Mouse (Mus musculus) stomach, embryonic 14.5 days (tissue): ENCODE data around the gene Gm20403. TPM values are rescaled to one million over a fixed set of nuclear protein-coding genes. Genes with fewer than 3 reads are reported as not detected.

ENCODE experiments used
- ATAC-seq: fragments of 200-750 bp; cut with Nextera tagmentation; 2 replicates; pipeline ENCODE4 v1.8.0; 2017; ENCODE audit warnings: low read depth, moderate TSS enrichment; ENCODE audit not compliant: insufficient number of reproducible peaks, insufficient read depth, low FRiP score
- H3K27ac ChIP-seq: fragments of 300-500 bp; sonication (generic); 2 replicates; pipeline ENCODE4 v1.5.1; 2014; ENCODE audit warnings: mild to moderate bottlenecking, low read length, moderate library complexity, mixed read lengths
- H3K27me3 ChIP-seq: fragments of 300-500 bp; sonication (generic); 2 replicates; pipeline ENCODE4 v1.6.1; 2014; ENCODE audit warnings: low read length, control low read depth, mixed read lengths; ENCODE audit not compliant: control insufficient read depth, insufficient read depth
- H3K36me3 ChIP-seq: fragments of 300-500 bp; sonication (generic); 2 replicates; pipeline ENCODE4 v1.6.1; 2014; ENCODE audit warnings: mild to moderate bottlenecking, control low read depth, low read length, moderate library complexity, mixed read lengths; ENCODE audit not compliant: control insufficient read depth, insufficient read depth
- H3K4me1 ChIP-seq: fragments of 300-500 bp; sonication (generic); 2 replicates; pipeline ENCODE4 v1.6.1; 2014; ENCODE audit warnings: low read length, control low read depth, mixed read lengths; ENCODE audit not compliant: control insufficient read depth, insufficient read depth
- H3K4me2 ChIP-seq: fragments of 300-500 bp; sonication (generic); replicated peaks from 2 replicates; pipeline ENCODE4 v1.6.1; 2014; ENCODE audit warnings: low read depth, low read length, control low read depth
- H3K4me3 ChIP-seq: fragments of 300-500 bp; sonication (generic); 2 replicates; pipeline ENCODE4 v1.5.1; 2014; ENCODE audit warnings: low read depth, low read length, control low read depth
- H3K9ac ChIP-seq: fragments of 300-500 bp; sonication (generic); replicated peaks from 2 replicates; pipeline ENCODE4 v1.6.1; 2014; ENCODE audit warnings: low read depth, mild to moderate bottlenecking, control low read depth, low read length, moderate library complexity, mixed read lengths
- H3K9me3 ChIP-seq: fragments of 300-500 bp; sonication (generic); 2 replicates; pipeline ENCODE4 v1.6.1; 2016; ENCODE audit warnings: low read depth, low read length, control low read depth; ENCODE audit not compliant: control insufficient read depth
- WGBS: fragments of 180-500 bp; shearing (Covaris S2); extraction: QIAGEN DNeasy Blood & Tissue Kit; methylation state at CpG from one replicate; pipeline ENCODE4 v1.1.7; 2014; 5-methylcytosine and 5-hydroxymethylcytosine counted together
- polyA plus RNA-seq: library from polyadenylated mRNA; unstranded; fragments of >200 nt; fragmentation: Nextera tagmentation; extraction: Ambion mirVana; gene quantifications from 2 replicates; pipeline ENCODE4 v1.2.1, GENCODE M21; 2014

Gene Gm20403
- polyA plus RNA-seq, 1 experiment from 2014 or later, result not detected

- Histone ChIP-seq H3K4me1 (0 out of 2 replicates have a peak, but pooled peaks cover 5% of the 10 kb centered on the region), H3K27ac (peak overlapping the region; percentile 90), H3K27me3 (no peaks in the 10 kb centered on the region), H3K9me3 (no peaks in the 10 kb centered on the region), H3K4me3 (peak overlapping the region; percentile 88), H3K9ac (peak overlapping the region; percentile 90), H3K4me2 (peak overlapping the region; percentile 84), H3K36me3 (no peaks in the 10 kb centered on the region)
- WGBS, result under 1% methylated on average over 93 of the region's 117 CpGs
- peak; percentile 69 for ATAC-seq
Measured at GRCm38 (mm10) chr12:54985257-54986051, 875 bp downstream of the Gm20403 start.

- Histone ChIP-seq H3K9me3 (no peaks in the 10 kb centered on the region), H3K4me1 (0 out of 2 replicates have a peak, but pooled peaks cover 5% of the 10 kb centered on the region), H3K36me3 (no peaks in the 10 kb centered on the region), H3K4me3 (peak overlapping the region; percentile 88), H3K4me2 (peak overlapping the region; percentile 84), H3K27ac (peak overlapping the region; percentile 90), H3K27me3 (no peaks in the 10 kb centered on the region), H3K9ac (peak overlapping the region; percentile 90)
- peak; percentile 69 for ATAC-seq
- 1% methylated on average over 42 of the region's 42 CpGs for WGBS
Measured at GRCm38 (mm10) chr12:54984701-54985256, 1.6 kb downstream of the Gm20403 start.

- Histone ChIP-seq H3K27ac (no peak overlapping the region), H3K27me3 (no peaks in the 10 kb centered on the region), H3K9ac (no peak overlapping the region), H3K4me2 (no peak overlapping the region), H3K4me1 (0 out of 2 replicates have a peak, but pooled peaks cover 5% of the 10 kb centered on the region), H3K9me3 (no peaks in the 10 kb centered on the region), H3K4me3 (no peak overlapping the region), H3K36me3 (no peaks in the 10 kb centered on the region)
- ATAC-seq, result no peak
- WGBS, result 72% methylated on average over 7 of the region's 7 CpGs
Measured at GRCm38 (mm10) chr12:54982935-54983715, 3.2 kb downstream of the Gm20403 start.

- H3K4me2 ChIP-seq, result no peak overlapping the region
- 0 out of 2 replicates have a peak, but pooled peaks cover 5% of the 10 kb centered on the region for H3K4me1 ChIP-seq
- no peaks in the 10 kb centered on the region for H3K27me3 ChIP-seq
- H3K36me3 ChIP-seq, result no peaks in the 10 kb centered on the region
- no peak overlapping the region for H3K4me3 ChIP-seq
- no peak overlapping the region for H3K9ac ChIP-seq
- no peak overlapping the region for H3K27ac ChIP-seq
- no peaks in the 10 kb centered on the region for H3K9me3 ChIP-seq
- ATAC-seq, result no peak
- 67% methylated on average over 6 of the region's 6 CpGs for WGBS
Measured at GRCm38 (mm10) chr12:54981962-54982361, 4.4 kb downstream of the Gm20403 start.

DNA sequence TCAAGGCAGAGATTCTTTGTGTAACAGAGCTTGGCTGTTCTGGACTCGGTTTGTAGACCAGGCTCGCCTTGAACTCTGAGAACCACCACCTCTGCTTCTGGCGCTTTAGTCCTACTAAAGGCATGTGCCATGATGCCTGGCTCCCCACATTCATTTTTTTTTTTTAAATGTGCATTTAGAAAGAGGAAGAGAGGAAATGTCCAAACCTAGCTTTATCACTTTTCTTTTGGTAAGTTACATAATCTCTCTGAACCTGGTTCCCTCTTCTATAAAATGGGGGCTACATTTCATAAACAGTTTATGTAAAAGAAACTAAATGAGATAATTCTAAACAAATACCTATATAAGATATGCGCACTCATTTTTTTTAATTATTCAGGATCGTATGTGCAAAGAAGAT lies 5.4 kb downstream of the Gm20403 start:
- no peak overlapping the region for H3K27ac ChIP-seq
- no peaks in the 10 kb centered on the region for H3K36me3 ChIP-seq
- 79% methylated on average over 5 of the region's 5 CpGs for WGBS
- 0 out of 2 replicates have a peak, but pooled peaks cover 5% of the 10 kb centered on the region for H3K4me1 ChIP-seq
- no peak overlapping the region for H3K9ac ChIP-seq
- no peak overlapping the region for H3K4me3 ChIP-seq
- H3K27me3 ChIP-seq, result no peaks in the 10 kb centered on the region
- ATAC-seq, result no peak
- H3K4me2 ChIP-seq, result no peak overlapping the region
- no peaks in the 10 kb centered on the region for H3K9me3 ChIP-seq

GRCm38 (mm10) chr12:54980532-54980931 lies 5.8 kb downstream of the Gm20403 start:
- H3K4me1 ChIP-seq, result 0 out of 2 replicates have a peak, but pooled peaks cover 5% of the 10 kb centered on the region
- no peak overlapping the region for H3K4me3 ChIP-seq
- no peaks in the 10 kb centered on the region for H3K27me3 ChIP-seq
- no peak for ATAC-seq
- H3K27ac ChIP-seq, result no peak overlapping the region
- no peak overlapping the region for H3K4me2 ChIP-seq
- H3K36me3 ChIP-seq, result no peaks in the 10 kb centered on the region
- H3K9ac ChIP-seq, result no peak overlapping the region
- no peaks in the 10 kb centered on the region for H3K9me3 ChIP-seq
- 65% methylated on average over 6 of the region's 6 CpGs for whole genome bisulfite sequencing

DNA sequence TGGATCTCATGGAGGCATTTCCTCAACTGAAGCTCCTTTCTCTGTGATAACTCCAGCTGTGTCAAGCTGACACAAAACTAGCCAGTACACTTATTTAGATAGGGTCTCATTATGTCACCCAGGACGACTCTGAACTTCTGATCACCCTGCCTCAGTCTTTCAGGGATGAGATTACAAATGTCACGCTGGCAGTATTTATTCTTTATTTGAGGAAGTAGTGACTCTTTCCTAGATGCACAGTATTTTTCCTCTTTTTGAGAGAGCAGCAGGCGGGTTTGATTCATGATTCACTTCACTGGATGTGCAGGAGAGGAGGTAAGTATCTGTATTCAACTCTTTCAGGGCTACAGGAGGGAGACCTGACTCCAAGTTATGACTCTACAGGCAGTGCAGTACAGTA lies 17.3 kb downstream of the Gm20403 start:
- Histone ChIP-seq H3K4me2 (no peak overlapping the region), H3K9ac (no peak overlapping the region), H3K9me3 (no peaks in the 10 kb centered on the region), H3K27ac (no peak overlapping the region), H3K4me1 (no peaks in the 10 kb centered on the region), H3K36me3 (peaks cover 10% of the 10 kb centered on the region; the same call in 1 of the 2 replicates), H3K4me3 (no peak overlapping the region), H3K27me3 (no peaks in the 10 kb centered on the region)
- no peak for ATAC-seq
- WGBS, result 72% methylated on average over 3 of the region's 3 CpGs

- no peak for ATAC-seq
- no peak overlapping the region for H3K4me3 ChIP-seq
- no peaks in the 10 kb centered on the region for H3K4me1 ChIP-seq
- H3K36me3 ChIP-seq, result no peaks in the 10 kb centered on the region
- no peaks in the 10 kb centered on the region for H3K9me3 ChIP-seq
- H3K4me2 ChIP-seq, result no peak overlapping the region
- WGBS, result 93% methylated on average over 4 of the region's 4 CpGs
- H3K27ac ChIP-seq, result no peak overlapping the region
- no peak overlapping the region for H3K9ac ChIP-seq
- H3K27me3 ChIP-seq, result no peaks in the 10 kb centered on the region
Measured at GRCm38 (mm10) chr12:54965532-54966160, 20.7 kb downstream of the Gm20403 start.
